Mouse (Mus musculus) heart, postnatal 0 days (tissue): ENCODE results near the gene AI661453. TPM values are rescaled to one million over a fixed set of nuclear protein-coding genes. Genes with fewer than 3 reads are reported as not detected.

Experiments used
- ATAC-seq: fragments of 200-750 bp; cut with Nextera tagmentation; 2 replicates; pipeline ENCODE4 v1.8.0; 2017; ENCODE audit warnings: low read depth, moderate number of reproducible peaks, moderate library complexity; ENCODE audit not compliant: insufficient read depth
- DNase-seq: peaks from one replicate; pipeline ENCODE4 v3.0.0-alpha.2; 2016; ENCODE audit warnings: low spot score
- H3K27ac ChIP-seq: fragments of 300-500 bp; sonication (generic); 2 replicates; pipeline ENCODE4 v1.5.1; 2014; ENCODE audit warnings: low read depth, mild to moderate bottlenecking
- H3K27me3 ChIP-seq: fragments of 300-500 bp; sonication (generic); 2 replicates; pipeline ENCODE4 v1.6.1; 2014; ENCODE audit warnings: low read length, mixed read lengths; ENCODE audit not compliant: control insufficient read depth, insufficient read depth
- H3K36me3 ChIP-seq: fragments of 300-500 bp; sonication (generic); replicated peaks from 2 replicates; pipeline ENCODE4 v1.6.1; 2014; ENCODE audit warnings: low read length, mixed read lengths; ENCODE audit not compliant: control insufficient read depth, insufficient read depth
- H3K4me1 ChIP-seq: fragments of 300-500 bp; sonication (generic); 2 replicates; pipeline ENCODE4 v1.6.1; 2014; ENCODE audit warnings: antibody characterized with exemption; ENCODE audit not compliant: control insufficient read depth, insufficient read depth
- H3K4me2 ChIP-seq: fragments of 300-500 bp; sonication (generic); 2 replicates; pipeline ENCODE4 v1.6.1; 2014; ENCODE audit warnings: low read depth, mild to moderate bottlenecking, low read length, moderate library complexity
- H3K4me3 ChIP-seq: fragments of 300-500 bp; sonication (generic); 2 replicates; pipeline ENCODE4 v1.5.1; 2014; ENCODE audit warnings: low read depth, low read length
- H3K9ac ChIP-seq: fragments of 300-500 bp; sonication (generic); replicated peaks from 2 replicates; pipeline ENCODE4 v1.6.1; 2014; ENCODE audit warnings: low read depth, low read length, mixed read lengths
- H3K9me3 ChIP-seq: fragments of 300-500 bp; sonication (generic); replicated peaks from 2 replicates; pipeline ENCODE4 v1.6.1; 2016; ENCODE audit warnings: low read length; ENCODE audit not compliant: control insufficient read depth
- CTCF ChIP-seq: IDR thresholded peaks from 2 replicates; pipeline ENCODE4 v1.5.1; 2016; ENCODE audit warnings: antibody characterized with exemption, control low read depth, low read depth
- EP300 ChIP-seq: IDR thresholded peaks from 2 replicates; pipeline ENCODE4 v1.6.1; 2016; ENCODE audit warnings: antibody characterized with exemption, low read depth
- WGBS: fragments of 180-500 bp; shearing (Covaris S2); extraction: QIAGEN DNeasy Blood & Tissue Kit; methylation state at CpG from one replicate; pipeline ENCODE4 v1.1.7; 2014; 5-methylcytosine and 5-hydroxymethylcytosine counted together
- polyA plus RNA-seq: library from polyadenylated mRNA; unstranded; fragments of >200 nt; fragmentation: Nextera tagmentation; extraction: Ambion mirVana; gene quantifications from 2 replicates; pipeline ENCODE4 v1.2.1, GENCODE M21; 2015
- total RNA-seq: library from RNA; depleted of rRNA; stranded (reverse); fragments of >200 nt; gene quantifications from 2 replicates; pipeline ENCODE4 v1.2.3, GENCODE M21; 2014; ENCODE audit warnings: low replicate concordance

The AI661453 gene
- total and polyA plus RNA-seq, 2 experiments from 2014 or later, result 1.0 to 1.3 TPM

DNA sequence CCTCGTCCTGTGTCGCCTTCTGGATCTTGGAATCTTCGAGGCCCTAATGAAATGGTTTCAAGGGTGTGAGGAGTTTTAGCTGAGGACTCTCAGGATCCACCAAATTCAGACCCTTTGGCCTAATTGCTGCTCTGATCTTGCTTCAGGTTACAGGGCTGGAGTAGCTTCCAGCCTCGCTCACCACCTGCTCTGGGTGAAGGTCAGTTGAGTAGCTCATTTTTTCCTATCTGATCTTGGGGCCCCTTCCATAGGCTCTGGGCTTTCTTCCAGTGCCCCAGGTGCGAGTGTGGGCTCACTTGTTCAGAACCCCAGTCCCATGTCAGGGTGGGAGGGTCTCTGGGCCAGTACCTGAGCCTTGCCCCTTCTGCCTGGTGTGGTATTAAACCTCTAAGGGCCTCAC, 13.0 kb downstream of the AI661453 start:
- ATAC-seq, result no peak
- Histone ChIP-seq H3K27ac (peak overlapping the region; percentile 90), H3K4me2 (no peak overlapping the region), H3K9ac (no peak overlapping the region), H3K9me3 (no peaks in the 10 kb centered on the region), H3K4me3 (no peak overlapping the region), H3K4me1 (peaks cover 61% of the 10 kb centered on the region), H3K36me3 (no peaks in the 10 kb centered on the region), H3K27me3 (no peaks in the 10 kb centered on the region)
- no peak for DNase-seq
- no peak for TF ChIP-seq EP300
- TF ChIP-seq CTCF, result no peak
- 75% methylated on average over 5 of the region's 5 CpGs for WGBS

DNA sequence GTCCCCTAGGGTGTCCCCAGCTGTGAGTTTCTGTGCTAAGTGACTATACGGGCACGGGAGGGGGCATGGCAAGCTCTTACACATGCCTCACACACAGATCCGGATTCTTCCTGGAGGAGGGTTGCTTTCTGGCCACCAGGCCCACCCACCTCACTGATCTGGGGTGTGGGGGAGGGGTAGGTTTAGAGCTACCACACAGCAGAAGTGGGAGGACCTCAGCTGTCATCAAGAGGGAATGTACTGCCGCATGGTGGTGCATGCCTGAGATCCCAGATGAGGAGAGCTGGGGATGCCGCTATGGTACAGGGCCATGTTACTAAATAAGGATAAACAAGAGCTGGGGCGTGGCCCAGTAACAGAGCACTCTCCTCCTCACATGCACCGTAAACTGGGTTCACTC, 13.8 kb downstream of the AI661453 start:
- H3K9me3 ChIP-seq, result no peaks in the 10 kb centered on the region
- WGBS, result 26% methylated on average over 7 of the region's 7 CpGs
- H3K9ac ChIP-seq, result no peak overlapping the region
- ATAC-seq, result peak; percentile 84
- no peak overlapping the region for H3K4me3 ChIP-seq
- no peak overlapping the region for H3K4me2 ChIP-seq
- H3K27me3 ChIP-seq, result no peaks in the 10 kb centered on the region
- no peaks in the 10 kb centered on the region for H3K36me3 ChIP-seq
- peaks cover 62% of the 10 kb centered on the region for H3K4me1 ChIP-seq
- TF ChIP-seq CTCF (peak; percentile 33), EP300 (no peak)
- DNase-seq, result peak; percentile 91
- H3K27ac ChIP-seq, result peak overlapping the region; percentile 90

DNA sequence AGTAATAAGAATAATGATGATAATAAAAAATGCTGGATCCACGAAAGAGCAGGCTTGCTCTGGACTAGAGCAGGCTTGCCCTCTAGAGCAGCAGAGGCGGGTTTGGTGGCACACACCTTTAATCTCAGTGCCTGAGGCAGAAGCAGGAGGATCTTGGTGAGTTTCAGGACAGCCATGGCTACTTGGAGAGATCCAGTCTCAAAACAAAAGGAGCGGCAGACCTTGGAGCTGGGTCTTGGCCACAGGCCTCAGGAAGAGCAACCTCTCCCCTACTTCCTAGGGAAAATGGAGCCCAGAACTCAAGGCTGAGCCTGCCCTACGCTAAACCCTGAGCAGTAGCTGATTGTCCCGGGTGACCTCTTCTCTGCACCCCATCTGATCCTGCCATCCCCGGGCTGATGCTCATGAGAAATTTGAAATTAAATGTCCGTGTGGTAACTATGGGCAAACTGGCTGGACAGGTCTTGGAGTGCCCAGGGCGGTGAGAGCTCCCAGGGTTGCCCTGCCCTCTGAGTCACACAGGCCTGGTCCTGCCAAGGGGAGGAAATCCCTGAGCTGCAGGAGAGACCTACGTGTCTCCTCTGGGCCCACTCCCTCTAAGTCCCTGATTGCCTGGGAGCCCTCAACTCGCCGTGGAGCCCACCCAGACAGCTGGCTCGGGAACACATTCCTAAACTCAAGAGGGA, 14.6 kb downstream of the AI661453 start:
- Histone ChIP-seq H3K36me3 (no peaks in the 10 kb centered on the region), H3K27me3 (no peaks in the 10 kb centered on the region), H3K9me3 (no peaks in the 10 kb centered on the region), H3K4me3 (no peak overlapping the region), H3K27ac (peak overlapping the region; percentile 90), H3K4me1 (peaks cover 57% of the 10 kb centered on the region), H3K4me2 (no peak overlapping the region), H3K9ac (0 out of 2 replicates have a peak overlapping the region, but pooled peaks have one; percentile 9)
- DNase-seq (no peak), ATAC-seq (no peak)
- TF ChIP-seq CTCF (no peak), EP300 (no peak)
- WGBS, result 61% methylated on average over 12 of the region's 12 CpGs

DNA sequence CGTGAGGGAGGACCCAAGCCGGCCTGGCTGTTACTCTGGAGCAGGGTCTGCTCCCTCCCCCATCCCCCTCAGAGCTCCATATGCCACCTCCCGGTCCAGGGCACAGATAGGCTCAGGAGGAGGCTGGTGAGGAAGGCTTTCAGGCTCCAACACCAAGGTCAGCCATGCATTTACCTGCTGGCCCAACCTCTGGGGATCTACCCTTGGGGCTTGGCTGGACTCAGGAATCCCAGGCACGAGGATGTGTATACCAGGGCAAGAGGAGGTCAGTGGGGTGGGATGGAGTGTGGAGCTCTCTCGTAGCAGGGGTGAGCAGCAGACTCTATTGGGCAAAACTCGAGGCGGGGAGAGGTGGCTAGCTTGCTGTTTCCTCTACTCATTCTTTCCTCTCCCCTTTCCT, 16.5 kb downstream of the AI661453 start:
- Histone ChIP-seq H3K4me3 (no peak overlapping the region), H3K9ac (no peak overlapping the region), H3K27me3 (no peaks in the 10 kb centered on the region), H3K36me3 (no peaks in the 10 kb centered on the region), H3K27ac (peak overlapping the region; percentile 64), H3K9me3 (no peaks in the 10 kb centered on the region), H3K4me2 (no peak overlapping the region), H3K4me1 (peaks cover 48% of the 10 kb centered on the region)
- WGBS, result 38% methylated on average over 7 of the region's 7 CpGs
- ATAC-seq, result no peak
- TF ChIP-seq EP300, result no peak
- TF ChIP-seq CTCF, result no peak
- DNase-seq, result no peak

DNA sequence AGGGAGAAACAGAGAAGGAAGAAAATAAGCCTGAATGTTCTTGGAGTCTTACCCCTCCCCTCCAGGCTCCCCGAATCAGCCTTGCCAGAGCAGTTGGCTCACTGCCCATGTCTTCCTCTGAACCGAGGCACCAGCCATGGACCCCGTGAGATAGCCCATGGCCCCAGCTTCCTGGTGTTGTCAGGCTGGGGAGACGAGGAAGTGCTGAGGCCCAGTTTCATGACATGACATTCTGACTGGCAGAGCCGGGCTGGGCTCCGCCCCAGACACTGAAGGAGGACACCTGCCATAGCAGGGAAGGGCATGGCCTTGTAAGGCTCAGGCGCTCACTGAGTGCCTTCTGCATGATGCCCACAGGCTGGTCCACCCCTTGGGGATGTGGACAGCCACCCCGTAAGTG, 18.3 kb downstream of the AI661453 start:
- Histone ChIP-seq H3K36me3 (no peaks in the 10 kb centered on the region), H3K4me1 (peaks cover 38% of the 10 kb centered on the region), H3K9me3 (no peaks in the 10 kb centered on the region), H3K4me2 (no peak overlapping the region), H3K27me3 (no peaks in the 10 kb centered on the region), H3K27ac (no peak overlapping the region; the same call in 1 of the 2 replicates), H3K9ac (no peak overlapping the region), H3K4me3 (no peak overlapping the region)
- WGBS, result 35% methylated on average over 8 of the region's 8 CpGs
- TF ChIP-seq CTCF, result no peak
- no peak for TF ChIP-seq EP300
- ATAC-seq, result no peak
- DNase-seq, result no peak

DNA sequence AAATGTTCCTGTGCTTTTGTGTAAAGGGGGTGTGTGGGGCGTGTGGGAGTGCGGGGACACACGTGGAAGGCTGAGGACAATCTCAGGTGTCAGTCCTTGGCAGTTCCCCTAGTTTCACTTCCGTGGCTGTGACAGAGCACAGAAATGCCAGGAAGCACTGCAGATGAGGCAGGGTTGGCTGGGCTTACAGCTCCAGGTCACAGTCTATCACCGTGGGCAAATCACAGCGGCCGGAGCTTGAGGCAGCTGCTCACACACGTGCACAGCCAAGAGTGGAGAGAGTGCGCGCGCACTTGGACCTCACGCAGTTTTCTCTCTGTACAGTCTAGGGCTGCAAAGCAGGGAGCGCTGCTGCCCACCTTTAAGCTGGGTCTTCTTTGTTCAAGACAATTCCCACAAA, 21.9 kb downstream of the AI661453 start:
- TF ChIP-seq CTCF (no peak), EP300 (no peak)
- 55% methylated on average over 13 of the region's 13 CpGs for WGBS
- Histone ChIP-seq H3K9me3 (no peaks in the 10 kb centered on the region), H3K9ac (no peak overlapping the region), H3K4me2 (no peak overlapping the region), H3K27me3 (no peaks in the 10 kb centered on the region), H3K36me3 (no peaks in the 10 kb centered on the region), H3K27ac (no peak overlapping the region), H3K4me3 (no peak overlapping the region), H3K4me1 (peaks cover 22% of the 10 kb centered on the region)
- ATAC-seq, result no peak
- DNase-seq, result no peak
